Mouse (Mus musculus): ENCODE measurements at regions not wholly inside any gene's neighbourhood (a gene's known extent, or its start where the extent isn't known, plus 50 kb on each side); places are given as distances from the start of the nearest gene placed in this dataset.

GRCm38 (mm10) chr4:56222023-56222776 lies 517.7 kb upstream of the Gm26657 start:
- H3K9ac ChIP-seq (replicated peaks) = no peak overlapping the region
- 34% methylated on average over 8 of the region's 8 CpGs for WGBS
- H3K27ac ChIP-seq = peak overlapping the region; percentile 60; the same call in 1 of the 2 replicates
- H3K4me3 ChIP-seq (replicated peaks) = no peak overlapping the region
- H3K36me3 ChIP-seq = no peaks in the 10 kb centered on the region
- no peaks in the 10 kb centered on the region for H3K9me3 ChIP-seq
- peak overlapping the region; percentile 39 for H3K4me2 ChIP-seq
- ATAC-seq (ENCODE audit: insufficient number of reproducible peaks, insufficient read depth, low FRiP score, low TSS enrichment, low read depth) = peak; percentile 85
- H3K4me1 ChIP-seq (replicated peaks) = peaks cover 15% of the 10 kb centered on the region
- H3K27me3 ChIP-seq = no peaks in the 10 kb centered on the region

GRCm38 (mm10) chr4:56220531-56220930 lies 519.3 kb upstream of the Gm26657 start:
- H3K4me2 ChIP-seq = no peak overlapping the region
- no peak overlapping the region for H3K4me3 ChIP-seq (replicated peaks)
- H3K36me3 ChIP-seq = no peaks in the 10 kb centered on the region
- H3K9me3 ChIP-seq = no peaks in the 10 kb centered on the region
- ATAC-seq (ENCODE audit: insufficient number of reproducible peaks, insufficient read depth, low FRiP score, low TSS enrichment, low read depth) = no peak
- no peak overlapping the region for H3K9ac ChIP-seq (replicated peaks)
- no peaks in the 10 kb centered on the region for H3K27me3 ChIP-seq
- no peak overlapping the region for H3K27ac ChIP-seq
- H3K4me1 ChIP-seq (replicated peaks) = peaks cover 15% of the 10 kb centered on the region
- WGBS = 73% methylated on average over 8 of the region's 8 CpGs

DNA sequence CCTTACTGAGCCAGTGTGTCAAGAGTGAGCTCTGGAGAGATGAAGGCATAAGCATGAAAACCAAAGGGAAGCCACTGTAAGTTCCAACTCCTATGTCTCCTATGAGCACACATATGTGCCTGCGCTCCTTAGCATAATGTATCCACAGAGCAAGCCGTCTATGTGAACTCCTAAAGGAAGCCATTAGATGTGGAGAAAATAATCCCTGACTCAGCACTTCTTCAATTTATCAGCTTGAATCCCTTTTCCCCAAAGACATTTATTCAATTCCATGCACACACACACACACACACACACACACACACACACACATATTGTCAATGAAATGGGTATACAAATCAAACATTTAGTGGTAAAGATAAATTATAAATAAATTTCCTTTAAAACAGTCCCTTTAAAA lies 530.4 kb upstream of the Gm26657 start:
- H3K27ac ChIP-seq = no peak overlapping the region
- no peaks in the 10 kb centered on the region for H3K27me3 ChIP-seq
- ATAC-seq (ENCODE audit: insufficient number of reproducible peaks, insufficient read depth, low FRiP score, low TSS enrichment, low read depth) = no peak
- H3K4me1 ChIP-seq (replicated peaks) = peaks cover 16% of the 10 kb centered on the region
- H3K9ac ChIP-seq (replicated peaks) = no peak overlapping the region
- no peaks in the 10 kb centered on the region for H3K9me3 ChIP-seq
- H3K4me2 ChIP-seq = no peak overlapping the region
- no peaks in the 10 kb centered on the region for H3K36me3 ChIP-seq
- 97% methylated on average over 2 of the region's 2 CpGs for WGBS
- no peak overlapping the region for H3K4me3 ChIP-seq (replicated peaks)

- Histone ChIP-seq H3K36me3 (no peaks in the 10 kb centered on the region), H3K4me2 (no peak overlapping the region), H3K27ac (no peak overlapping the region), H3K9ac (replicated peaks) (no peak overlapping the region), H3K4me1 (replicated peaks) (peaks cover 16% of the 10 kb centered on the region), H3K27me3 (no peaks in the 10 kb centered on the region), H3K9me3 (peaks cover 5% of the 10 kb centered on the region; the same call in 1 of the 2 replicates), H3K4me3 (replicated peaks) (no peak overlapping the region)
- WGBS = 45% methylated on average over 5 of the region's 5 CpGs
- ATAC-seq (ENCODE audit: insufficient number of reproducible peaks, insufficient read depth, low FRiP score, low TSS enrichment, low read depth) = no peak
Observed at GRCm38 (mm10) chr4:56207726-56208125, 532.1 kb upstream of the Gm26657 start.

DNA sequence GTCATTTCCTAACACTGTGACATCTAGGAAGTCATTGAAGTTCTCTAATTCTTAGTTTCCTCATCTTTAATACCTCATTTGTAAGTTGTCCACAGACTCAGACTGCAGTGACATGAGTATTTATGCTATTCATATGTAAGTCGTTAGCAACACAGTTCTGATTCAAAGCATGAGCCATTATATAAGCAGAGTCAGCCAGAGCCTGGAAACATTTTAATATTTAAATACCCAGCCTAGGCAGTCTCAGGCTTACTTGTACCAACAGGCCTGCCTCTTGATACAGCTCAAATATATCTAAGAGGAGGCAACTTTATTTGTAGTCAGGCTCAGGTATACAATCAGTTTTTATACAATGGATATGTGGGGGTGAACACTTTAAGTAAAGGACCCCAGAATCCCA lies 534.8 kb upstream of the Gm26657 start:
- no peak overlapping the region for H3K27ac ChIP-seq
- WGBS = 51% methylated on average over 1 of the region's 1 CpGs
- H3K27me3 ChIP-seq = no peaks in the 10 kb centered on the region
- H3K9ac ChIP-seq (replicated peaks) = no peak overlapping the region
- no peak for ATAC-seq (ENCODE audit: insufficient number of reproducible peaks, insufficient read depth, low FRiP score, low TSS enrichment, low read depth)
- H3K36me3 ChIP-seq = no peaks in the 10 kb centered on the region
- H3K4me2 ChIP-seq = no peak overlapping the region
- peaks cover 5% of the 10 kb centered on the region; the same call in 1 of the 2 replicates for H3K9me3 ChIP-seq
- H3K4me1 ChIP-seq (replicated peaks) = peaks cover 16% of the 10 kb centered on the region
- no peak overlapping the region for H3K4me3 ChIP-seq (replicated peaks)

GRCm38 (mm10) chr4:56193365-56193764 lies 546.5 kb upstream of the Gm26657 start:
- Histone ChIP-seq H3K27ac (no peak overlapping the region), H3K4me2 (no peak overlapping the region), H3K4me1 (replicated peaks) (no peaks in the 10 kb centered on the region), H3K27me3 (no peaks in the 10 kb centered on the region), H3K9ac (replicated peaks) (no peak overlapping the region), H3K36me3 (no peaks in the 10 kb centered on the region), H3K4me3 (replicated peaks) (no peak overlapping the region), H3K9me3 (no peaks in the 10 kb centered on the region)
- no peak for ATAC-seq (ENCODE audit: insufficient number of reproducible peaks, insufficient read depth, low FRiP score, low TSS enrichment, low read depth)
- 55% methylated on average over 2 of the region's 2 CpGs for WGBS

DNA sequence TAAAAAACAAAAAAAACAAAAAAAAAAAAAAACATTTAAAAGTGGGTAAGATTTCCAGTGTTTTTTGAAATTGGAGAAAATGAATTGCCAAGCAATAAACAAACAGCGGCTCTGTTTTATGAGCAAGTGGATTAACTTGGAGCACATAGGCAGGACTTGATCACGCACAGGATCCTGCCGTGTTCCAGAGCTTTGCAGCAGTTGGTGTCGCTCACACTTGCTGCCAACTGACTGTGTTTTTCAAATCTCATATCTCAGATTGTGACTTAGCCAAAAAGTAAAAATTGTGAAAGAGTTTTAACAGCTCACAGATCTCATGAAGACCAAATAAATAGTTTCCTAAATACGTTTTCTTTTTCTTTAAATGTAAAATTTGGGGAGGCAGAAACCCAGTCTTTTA lies 547.4 kb upstream of the Gm26657 start:
- Histone ChIP-seq H3K4me1 (replicated peaks) (no peaks in the 10 kb centered on the region), H3K4me2 (no peak overlapping the region), H3K36me3 (no peaks in the 10 kb centered on the region), H3K9ac (replicated peaks) (no peak overlapping the region), H3K4me3 (replicated peaks) (no peak overlapping the region), H3K27ac (no peak overlapping the region), H3K27me3 (no peaks in the 10 kb centered on the region), H3K9me3 (no peaks in the 10 kb centered on the region)
- 64% methylated on average over 5 of the region's 5 CpGs for WGBS
- ATAC-seq (ENCODE audit: insufficient number of reproducible peaks, insufficient read depth, low FRiP score, low TSS enrichment, low read depth) = no peak

DNA sequence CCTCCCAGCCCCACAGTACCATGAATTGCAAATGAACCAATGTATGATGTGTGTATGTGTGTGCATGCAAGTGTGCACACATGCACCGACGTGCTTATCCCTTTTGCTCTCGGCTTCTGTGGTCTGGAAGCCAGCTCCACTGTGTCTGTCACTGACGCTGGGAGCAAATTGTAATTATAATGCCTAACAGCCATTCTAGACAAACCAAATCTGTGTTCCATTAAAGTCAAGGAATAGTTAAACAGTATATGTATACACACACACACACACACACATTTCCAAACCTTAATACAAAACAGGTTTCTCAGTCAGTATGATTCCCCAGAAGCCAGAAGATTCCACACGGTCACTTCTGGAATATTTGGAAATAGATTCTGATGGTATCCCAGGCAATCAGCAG lies 560.3 kb upstream of the Gm26657 start:
- H3K27me3 ChIP-seq = no peaks in the 10 kb centered on the region
- no peak for ATAC-seq (ENCODE audit: insufficient number of reproducible peaks, insufficient read depth, low FRiP score, low TSS enrichment, low read depth)
- 42% methylated on average over 5 of the region's 5 CpGs for WGBS
- peak overlapping the region; percentile 19; the same call in 1 of the 2 replicates for H3K27ac ChIP-seq
- H3K9ac ChIP-seq (replicated peaks) = no peak overlapping the region
- H3K9me3 ChIP-seq = no peaks in the 10 kb centered on the region
- peaks cover 10% of the 10 kb centered on the region for H3K4me1 ChIP-seq (replicated peaks)
- H3K4me3 ChIP-seq (replicated peaks) = no peak overlapping the region
- H3K4me2 ChIP-seq = no peak overlapping the region
- no peaks in the 10 kb centered on the region for H3K36me3 ChIP-seq

GRCm38 (mm10) chr4:56178844-56179481 lies 560.9 kb upstream of the Gm26657 start:
- no peak overlapping the region for H3K4me2 ChIP-seq
- WGBS = 71% methylated on average over 9 of the region's 9 CpGs
- ATAC-seq (ENCODE audit: insufficient number of reproducible peaks, insufficient read depth, low FRiP score, low TSS enrichment, low read depth) = no peak
- no peak overlapping the region for H3K9ac ChIP-seq (replicated peaks)
- no peaks in the 10 kb centered on the region for H3K9me3 ChIP-seq
- no peaks in the 10 kb centered on the region for H3K36me3 ChIP-seq
- H3K27ac ChIP-seq = no peak overlapping the region; the same call in 1 of the 2 replicates
- peaks cover 10% of the 10 kb centered on the region for H3K4me1 ChIP-seq (replicated peaks)
- no peaks in the 10 kb centered on the region for H3K27me3 ChIP-seq
- H3K4me3 ChIP-seq (replicated peaks) = no peak overlapping the region

GRCm38 (mm10) chr4:56161257-56161594 lies 578.6 kb upstream of the Gm26657 start:
- Histone ChIP-seq H3K4me3 (replicated peaks) (no peak overlapping the region), H3K9ac (replicated peaks) (no peak overlapping the region), H3K27me3 (no peaks in the 10 kb centered on the region), H3K4me1 (replicated peaks) (no peaks in the 10 kb centered on the region), H3K36me3 (no peaks in the 10 kb centered on the region), H3K4me2 (no peak overlapping the region), H3K9me3 (no peaks in the 10 kb centered on the region), H3K27ac (no peak overlapping the region)
- ATAC-seq (ENCODE audit: insufficient number of reproducible peaks, insufficient read depth, low FRiP score, low TSS enrichment, low read depth) = no peak
- WGBS = 59% methylated on average over 3 of the region's 3 CpGs

DNA sequence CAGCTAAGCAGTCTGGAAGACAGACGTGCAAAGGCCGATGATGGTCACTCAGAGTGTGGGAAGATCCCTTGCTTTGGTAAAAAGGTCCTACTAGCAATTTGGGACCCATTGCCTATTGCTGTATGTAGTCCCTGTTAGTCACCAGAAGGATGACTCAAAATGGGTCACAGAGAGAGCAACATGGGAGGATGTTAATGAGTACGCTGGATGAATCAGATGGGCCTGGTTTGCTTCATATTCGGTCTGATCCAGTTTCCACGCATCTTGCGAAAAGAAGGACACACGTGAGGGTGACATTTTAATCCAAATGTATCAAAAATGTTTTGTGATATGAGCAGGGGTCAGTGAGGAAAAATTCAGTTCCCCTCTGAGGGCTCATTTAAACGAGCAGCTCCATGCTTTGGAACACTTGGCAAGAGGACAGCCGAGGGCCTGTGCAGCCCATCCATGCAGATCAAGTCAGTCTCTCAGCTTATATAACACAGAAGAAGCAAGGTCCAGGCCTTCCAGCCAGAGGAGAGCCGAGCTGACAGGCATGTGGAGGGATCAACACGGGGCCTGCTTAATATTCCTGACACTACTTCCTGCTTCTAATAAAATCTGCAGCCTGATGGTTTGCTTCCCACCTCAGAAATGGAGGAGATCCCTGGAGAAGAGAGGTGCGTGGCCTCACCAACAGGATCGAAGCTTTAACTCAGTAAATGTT lies 579.2 kb upstream of the Gm26657 start:
- H3K9ac ChIP-seq (replicated peaks) = no peak overlapping the region
- no peaks in the 10 kb centered on the region for H3K36me3 ChIP-seq
- no peak overlapping the region for H3K4me2 ChIP-seq
- ATAC-seq (ENCODE audit: insufficient number of reproducible peaks, insufficient read depth, low FRiP score, low TSS enrichment, low read depth) = no peak
- 78% methylated on average over 13 of the region's 13 CpGs for WGBS
- H3K27me3 ChIP-seq = no peaks in the 10 kb centered on the region
- no peaks in the 10 kb centered on the region for H3K9me3 ChIP-seq
- H3K4me3 ChIP-seq (replicated peaks) = no peak overlapping the region
- no peaks in the 10 kb centered on the region for H3K4me1 ChIP-seq (replicated peaks)
- H3K27ac ChIP-seq = no peak overlapping the region

All from limb, embryonic 12.5 days (tissue).